Comparison of ENCODE assay signal across 15 mouse cellular contexts in genomic region chr12:14209881-14210280, GRCm38 (mm10). TPM values are rescaled to one million over a fixed set of nuclear protein-coding genes. Genes with fewer than 3 reads are reported as not detected.
"Had no signal": no experiment of that assay in that cellular context is flagged by ENCODE, and none has a peak within 500 bp of the region (broad histone marks: within the 10 kb centered on the region; RNA-seq: fewer than 3 reads in every experiment).

No protein-coding gene starts in this region.

- H3K4me3 ChIP-seq: megakaryocyte, embryonic 14.5 days; midbrain, embryonic 13.5 days; midbrain, embryonic 15.5 days; neural tube, embryonic 12.5 days; stomach, embryonic 15.5 days had no signal

- H3K4me1 ChIP-seq: megakaryocyte, embryonic 14.5 days; midbrain, embryonic 13.5 days; midbrain, embryonic 15.5 days; neural tube, embryonic 12.5 days; stomach, embryonic 15.5 days had no signal

- H3K27me3 ChIP-seq: megakaryocyte, embryonic 14.5 days; midbrain, embryonic 13.5 days; midbrain, embryonic 15.5 days; neural tube, embryonic 12.5 days; stomach, embryonic 15.5 days had no signal

- DNase-seq: lung, adult 18-20 months; lung, embryonic 14.5 days; lung, postnatal 10 days; right cerebral cortex, postnatal 14 days; thymus, adult 2 months; thymus, postnatal 25 days; thymus, postnatal 4 days had no signal

- H3K27ac ChIP-seq: macrophage; midbrain, embryonic 13.5 days; midbrain, embryonic 15.5 days; neural tube, embryonic 12.5 days; stomach, embryonic 15.5 days; stomach, postnatal 0 days had no signal

- H3K9ac ChIP-seq: lung, embryonic 14.5 days; midbrain, embryonic 13.5 days; midbrain, embryonic 15.5 days; neural tube, embryonic 12.5 days; stomach, embryonic 15.5 days had no signal

- H3K36me3 ChIP-seq: midbrain, embryonic 13.5 days; midbrain, embryonic 15.5 days; neural tube, embryonic 12.5 days; stomach, embryonic 15.5 days had no signal

RNA-seq across cellular contexts. Expression of gene Fam84a, which starts 58.0 kb away (rescaled TPM):
- total RNA-seq: megakaryocyte progenitor cell, adult 5-6 weeks had no signal
- polyA plus RNA-seq: macrophage had no signal
